Mouse (Mus musculus) bone marrow macrophage, adult 2 months (primary cell): ENCODE measurements around the gene Adcy10.

Experiments used
- CTCF ChIP-seq: IDR thresholded peaks from 2 replicates; pipeline ENCODE4 v1.5.1; 2012; ENCODE audit warnings: low read depth, mild to moderate bottlenecking, low read length, moderate library complexity
- POLR2A ChIP-seq: IDR thresholded peaks from 2 replicates; pipeline ENCODE4 v1.6.1; 2012; ENCODE audit warnings: mild to moderate bottlenecking, low read depth, low read length, borderline replicate concordance

DNA sequence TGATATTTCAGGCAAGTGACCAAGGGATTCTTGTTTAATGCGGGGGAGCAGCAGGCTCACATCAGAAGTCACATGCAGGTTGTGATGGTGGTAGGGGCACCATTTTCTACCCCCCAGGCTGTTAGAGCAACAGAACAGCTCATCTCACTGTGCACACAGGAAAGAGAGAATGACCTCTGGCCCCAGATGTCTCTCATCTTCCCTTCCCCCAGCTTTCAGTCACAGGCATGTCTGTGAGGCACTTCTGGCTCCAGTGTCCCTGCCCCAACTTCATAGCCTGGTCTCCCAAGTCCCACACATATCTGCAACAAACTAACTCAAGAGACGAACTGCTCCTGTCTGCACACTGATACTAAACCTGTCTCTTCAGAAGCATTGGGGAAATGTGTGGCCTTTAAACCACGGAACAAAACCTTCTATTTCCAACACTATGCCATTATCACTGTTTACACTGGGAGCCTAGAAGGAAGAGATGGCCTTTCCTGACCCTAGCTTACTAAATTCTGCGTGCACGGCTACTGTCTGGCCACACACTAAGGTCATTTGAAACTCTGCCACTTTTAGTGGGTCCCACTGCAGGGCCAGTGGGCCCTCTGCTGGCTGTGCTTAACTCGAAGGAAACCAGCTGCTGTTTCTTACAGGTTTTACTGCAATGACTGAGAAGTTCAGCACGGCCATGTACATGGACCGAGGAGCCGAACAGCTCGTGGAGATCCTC lies 18.5 kb downstream of the Adcy10 start:
- TF ChIP-seq POLR2A (no peak), CTCF (peak; percentile 30; the same call in 1 of the 2 replicates)
